Mouse (Mus musculus) skeletal muscle tissue, adult 2 months (tissue): ENCODE measurements at regions not wholly inside any gene's neighbourhood (a gene's known extent, or its start where the extent isn't known, plus 50 kb on each side); places are given as distances from the start of the nearest gene placed in this dataset.
"Not testable (repeated sequence)": the region's sequence is repeated elsewhere in the genome, so short reads cannot be mapped to it uniquely, and the experiment has no call there.

Source experiments
- DNase-seq: peaks from one replicate; pipeline ENCODE4 v3.0.0-alpha.2; 2012; ENCODE audit warnings: low read depth, low spot score

DNA sequence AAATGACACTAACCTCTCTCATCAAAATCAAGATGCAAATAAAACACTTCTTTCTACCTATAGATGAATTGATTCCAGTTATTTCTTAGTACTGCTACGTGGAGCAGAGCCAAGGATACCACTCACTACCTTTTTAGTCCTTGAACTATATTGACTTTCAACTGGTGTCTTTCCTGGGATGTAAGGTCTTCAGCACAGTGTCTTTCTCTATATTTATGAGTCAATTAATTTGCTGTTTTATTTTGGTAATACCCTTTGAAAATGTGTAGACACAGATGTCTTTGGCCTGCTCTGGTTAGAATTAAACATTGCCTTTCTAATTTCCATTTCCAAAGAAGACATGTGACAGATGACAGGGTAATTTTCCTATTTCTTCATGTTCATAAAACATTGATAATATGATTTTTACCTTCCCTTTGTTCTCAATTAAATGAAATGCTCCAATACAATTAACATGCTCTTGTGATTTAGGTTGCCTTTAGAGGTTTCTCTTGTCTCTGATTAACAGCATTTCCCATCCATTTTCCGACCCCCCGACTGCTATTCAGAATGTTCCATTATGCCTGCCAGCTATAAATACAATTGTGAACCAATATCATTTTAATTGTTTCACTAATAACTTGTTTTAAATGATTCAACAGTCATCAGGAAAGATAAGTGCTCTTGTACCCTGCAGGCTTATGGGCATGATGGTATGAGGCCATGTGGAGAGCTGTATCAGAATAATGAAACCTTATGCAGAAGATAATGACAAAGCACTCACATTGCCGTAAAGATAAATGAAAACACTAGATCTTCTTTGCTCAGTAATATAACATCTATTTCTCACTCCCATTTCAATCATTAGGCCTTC lies 266.2 kb upstream of the 1700008P02Rik start:
- no peak for DNase-seq

DNA sequence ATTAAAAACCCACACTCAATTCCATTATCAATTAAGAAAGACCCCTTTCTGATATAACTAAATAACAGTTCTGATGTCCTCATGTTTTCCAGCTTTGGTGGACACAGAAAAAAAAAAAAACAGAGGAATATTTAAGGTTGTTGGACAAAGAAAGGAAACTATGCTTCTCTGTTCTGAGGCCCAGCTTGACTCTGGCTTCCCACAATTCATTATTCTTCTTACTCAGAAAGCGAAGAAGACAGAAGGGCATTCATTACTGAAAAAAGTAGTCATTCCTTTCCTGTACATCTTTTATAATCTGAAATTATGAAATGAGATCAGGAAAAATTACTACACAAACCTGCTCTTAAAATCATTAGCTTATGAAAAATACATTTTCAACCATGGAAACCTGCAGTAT lies 263.2 kb upstream of the 1700008P02Rik start:
- DNase-seq: no peak

DNA sequence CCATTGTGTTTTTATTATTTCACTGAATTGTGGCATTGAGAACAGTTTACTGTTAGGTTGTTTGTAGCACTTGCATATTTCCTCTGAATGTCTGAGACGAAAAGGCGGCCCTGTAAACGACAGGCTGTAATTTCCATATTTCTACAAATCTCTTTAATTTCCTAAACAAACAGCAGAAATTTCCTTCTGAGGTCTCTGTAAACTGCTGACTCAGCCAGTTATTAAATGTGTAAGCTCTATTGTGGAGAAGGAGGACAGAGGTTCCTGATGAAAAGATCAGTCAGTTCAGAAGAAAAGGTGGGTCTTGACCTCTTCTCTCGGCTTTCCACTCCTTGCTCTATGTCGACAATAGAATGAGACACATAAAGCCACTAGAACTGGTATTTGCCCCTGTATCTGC lies 256.0 kb upstream of the 1700008P02Rik start:
- DNase-seq: no peak

GRCm38 (mm10) chr3:6872170-6872569 lies 251.9 kb upstream of the 1700008P02Rik start:
- no peak for DNase-seq

- DNase-seq: no peak
Observed at GRCm38 (mm10) chr3:6871752-6872151, 251.5 kb upstream of the 1700008P02Rik start.

GRCm38 (mm10) chr3:6866148-6866483 lies 245.9 kb upstream of the 1700008P02Rik start:
- DNase-seq: no peak

GRCm38 (mm10) chr3:6865462-6866147 lies 245.4 kb upstream of the 1700008P02Rik start:
- no peak for DNase-seq

- DNase-seq: no peak
Observed at GRCm38 (mm10) chr3:6859866-6860180, 239.6 kb upstream of the 1700008P02Rik start.

- DNase-seq: no peak
Observed at GRCm38 (mm10) chr3:6858982-6859865, 239.0 kb upstream of the 1700008P02Rik start.

DNA sequence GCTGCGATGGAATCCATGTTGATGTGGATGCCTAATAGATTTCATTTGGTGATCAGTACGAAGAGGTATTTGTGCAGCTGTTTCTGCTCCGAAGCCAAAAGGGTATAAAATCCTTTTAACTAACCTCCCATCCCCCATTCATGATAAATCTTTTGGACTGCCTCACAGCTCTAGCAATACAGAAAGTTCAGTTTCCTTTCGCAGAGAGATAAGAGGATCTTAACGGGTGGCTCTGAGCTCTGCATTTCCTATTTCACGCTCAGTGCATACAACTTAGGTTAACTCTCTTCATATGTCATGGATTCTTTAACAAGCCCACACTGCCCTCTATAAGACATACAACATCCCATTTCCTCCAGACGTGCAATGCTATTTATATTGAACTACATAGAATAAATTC lies 199.1 kb upstream of the 1700008P02Rik start:
- DNase-seq: no peak

DNA sequence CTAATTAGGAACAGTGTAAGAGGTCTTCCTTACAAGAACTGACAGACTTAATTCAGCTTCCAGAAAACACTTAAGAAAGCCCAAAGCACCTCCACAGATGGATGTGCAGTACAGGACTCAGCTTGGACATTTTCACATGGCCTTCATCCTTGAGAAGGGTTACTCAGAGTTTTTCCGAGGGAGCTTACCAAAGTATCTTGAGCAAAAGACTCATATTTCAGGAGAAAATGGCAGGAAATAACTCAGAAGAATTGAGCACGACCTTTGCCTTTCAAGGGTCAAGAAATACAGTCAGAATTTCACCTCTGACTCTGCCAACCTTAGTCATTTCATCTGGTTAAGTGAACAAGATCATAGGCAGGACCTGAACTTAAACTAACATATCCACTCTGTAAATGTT lies 192.1 kb upstream of the 1700008P02Rik start:
- DNase-seq: no peak

DNA sequence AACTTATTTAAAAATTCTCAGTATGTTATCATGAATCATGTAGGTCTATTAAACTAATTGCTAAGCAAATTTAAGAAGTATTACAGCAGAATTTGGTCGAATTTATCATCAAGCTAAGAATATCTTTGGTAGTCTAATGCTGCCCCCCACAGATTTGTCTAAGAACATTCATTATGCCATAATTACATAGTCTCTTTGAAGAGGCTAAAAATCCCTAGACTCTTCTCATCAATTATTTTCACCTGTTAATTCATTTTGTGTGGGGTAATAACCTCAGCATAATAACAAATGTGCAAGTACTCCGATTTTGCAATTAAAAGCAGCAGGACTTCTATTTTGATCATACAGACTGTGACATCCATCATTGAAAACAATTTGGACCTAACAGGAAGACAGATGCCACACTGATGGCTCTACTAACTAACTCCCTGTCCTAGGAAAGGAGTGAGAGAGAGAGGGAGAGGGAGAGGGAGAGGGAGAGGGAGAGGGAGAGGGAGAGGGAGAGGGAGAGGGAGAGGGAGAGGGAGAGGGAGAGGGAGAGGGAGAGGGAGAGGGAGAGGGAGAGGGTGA lies 189.2 kb upstream of the 1700008P02Rik start:
- DNase-seq: no peak

DNA sequence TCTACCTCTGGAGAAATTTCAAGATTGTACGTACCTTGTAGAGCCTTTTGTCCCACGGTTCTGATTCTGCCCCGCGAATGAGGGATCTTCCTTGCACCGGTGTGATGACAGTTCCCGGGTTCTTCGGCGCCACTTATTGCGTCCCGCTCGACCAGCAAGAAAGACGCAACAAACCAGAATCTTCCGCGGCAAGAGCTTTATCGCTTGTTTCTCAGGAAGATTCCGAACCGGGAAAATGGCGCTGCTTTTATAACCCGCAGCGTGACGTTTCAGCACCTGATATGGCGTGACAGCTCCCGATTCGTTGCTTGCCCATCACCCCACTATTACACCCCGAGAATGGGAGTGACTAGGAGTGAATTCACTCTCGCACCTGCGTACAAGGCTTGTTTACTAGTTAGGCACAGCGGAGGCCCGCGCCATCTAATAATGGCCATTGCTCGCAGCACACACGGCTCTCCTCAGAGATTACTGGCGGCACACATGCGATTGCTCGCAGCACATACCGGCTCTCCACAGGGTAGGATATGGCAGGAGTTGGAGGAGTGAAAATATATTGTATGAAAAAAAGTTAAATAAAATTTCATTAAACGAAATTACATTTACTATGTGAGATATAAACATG lies 180.0 kb upstream of the 1700008P02Rik start:
- DNase-seq: not testable (repeated sequence)

- DNase-seq: no peak
Observed at GRCm38 (mm10) chr3:6768506-6768905, 148.3 kb upstream of the 1700008P02Rik start.

DNA sequence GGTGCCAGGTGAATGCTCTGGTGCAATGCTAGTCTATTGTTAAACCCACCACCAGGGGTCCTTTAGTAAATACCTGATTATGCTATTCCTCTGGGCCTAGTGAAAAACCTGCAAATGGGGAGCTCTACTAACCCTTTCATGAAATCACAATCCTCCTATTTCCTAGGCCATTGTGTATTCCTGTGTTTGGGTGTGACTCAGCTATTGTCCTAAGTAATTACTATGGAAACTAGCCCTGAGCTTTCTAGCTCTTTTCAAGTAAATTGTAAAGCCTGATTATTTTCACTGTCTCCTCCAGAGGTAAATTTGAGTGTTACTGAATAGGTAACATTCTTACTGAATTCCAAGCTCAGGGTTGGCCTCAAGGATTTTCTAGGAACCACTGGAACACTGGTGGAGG lies 147.8 kb upstream of the 1700008P02Rik start:
- not testable (repeated sequence) for DNase-seq

DNA sequence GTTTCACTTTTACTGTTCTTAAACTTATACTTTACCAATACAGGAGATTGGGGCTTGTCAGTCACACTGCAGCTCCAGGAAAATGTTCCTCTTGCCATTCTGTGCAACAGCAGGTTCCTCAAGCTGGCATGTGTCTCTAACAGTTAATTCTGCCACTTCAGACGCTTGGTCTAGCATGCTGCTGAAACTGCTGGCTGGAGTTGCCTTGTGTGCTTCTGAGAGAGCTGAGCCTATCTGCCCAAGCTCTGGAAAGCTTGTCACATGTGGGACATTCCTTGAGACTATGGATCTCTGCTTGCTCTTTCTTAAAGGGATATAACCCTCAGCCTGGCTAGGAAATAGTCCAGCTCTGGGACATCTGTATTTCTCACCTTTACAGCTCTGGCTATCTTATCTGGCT lies 138.9 kb upstream of the 1700008P02Rik start:
- DNase-seq: no peak

DNA sequence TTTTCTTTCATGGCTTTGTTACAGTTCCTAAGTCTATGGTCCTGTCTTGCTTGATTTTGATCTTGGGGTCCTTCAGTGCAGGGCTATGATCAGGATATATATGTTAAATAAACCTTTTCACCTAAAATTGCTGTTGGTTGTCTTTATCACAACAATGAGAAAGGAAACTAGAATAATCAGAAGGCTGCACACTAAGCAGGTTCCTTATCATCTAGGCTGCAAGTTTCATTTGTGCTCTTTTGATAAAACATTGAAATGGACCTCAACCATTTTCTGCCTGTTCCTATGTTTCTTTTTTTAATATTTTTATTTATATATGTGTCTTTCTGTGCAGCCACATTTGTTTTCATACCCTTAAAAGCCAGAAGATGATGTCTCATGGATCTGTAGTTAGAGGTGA lies 137.3 kb upstream of the 1700008P02Rik start:
- no peak for DNase-seq

- not testable (repeated sequence) for DNase-seq
Observed at GRCm38 (mm10) chr3:6750746-6751145, 130.5 kb upstream of the 1700008P02Rik start.

DNA sequence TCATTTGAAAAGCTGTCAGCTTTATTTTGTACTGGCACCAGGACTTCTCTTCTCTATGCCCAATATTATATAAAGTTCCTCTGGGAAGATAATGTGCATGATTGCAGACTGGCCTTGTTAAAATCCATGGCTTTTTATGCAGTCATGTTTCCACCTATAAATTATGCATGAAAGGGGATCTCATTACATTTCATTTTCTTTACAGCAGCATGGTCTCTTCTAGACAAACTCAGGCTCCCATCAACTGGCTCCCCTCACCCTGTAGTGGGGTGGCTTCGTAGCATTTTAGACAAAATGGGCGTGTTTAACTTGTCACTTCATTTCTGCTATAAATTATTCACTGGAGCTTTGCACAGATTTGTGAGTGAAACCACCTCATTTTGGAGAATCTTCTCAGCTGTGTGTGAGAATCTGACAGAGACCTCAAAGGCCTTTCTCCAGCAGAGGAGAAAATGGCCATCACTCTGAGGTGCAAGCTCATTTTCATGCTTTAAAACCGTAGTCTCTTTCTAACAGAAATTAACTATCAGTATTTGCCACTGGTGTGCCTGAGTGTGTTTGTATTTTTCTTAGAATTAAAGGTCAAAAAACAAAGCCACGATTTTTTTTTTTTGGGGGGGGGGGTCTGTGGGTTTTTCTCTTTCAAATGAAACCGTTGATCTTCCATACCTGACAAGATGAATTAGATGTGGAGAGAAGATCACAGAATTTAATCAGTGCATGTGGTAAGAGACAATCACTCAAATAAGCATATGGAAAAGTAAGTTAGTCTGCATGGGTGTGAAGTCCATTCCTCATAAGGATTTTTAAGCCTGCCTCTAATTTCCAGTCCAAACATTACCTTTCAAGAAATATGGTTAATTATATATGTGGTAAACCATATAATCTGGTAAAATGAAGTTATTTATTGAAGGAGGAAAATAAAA lies 111.4 kb upstream of the 1700008P02Rik start:
- no peak for DNase-seq

DNA sequence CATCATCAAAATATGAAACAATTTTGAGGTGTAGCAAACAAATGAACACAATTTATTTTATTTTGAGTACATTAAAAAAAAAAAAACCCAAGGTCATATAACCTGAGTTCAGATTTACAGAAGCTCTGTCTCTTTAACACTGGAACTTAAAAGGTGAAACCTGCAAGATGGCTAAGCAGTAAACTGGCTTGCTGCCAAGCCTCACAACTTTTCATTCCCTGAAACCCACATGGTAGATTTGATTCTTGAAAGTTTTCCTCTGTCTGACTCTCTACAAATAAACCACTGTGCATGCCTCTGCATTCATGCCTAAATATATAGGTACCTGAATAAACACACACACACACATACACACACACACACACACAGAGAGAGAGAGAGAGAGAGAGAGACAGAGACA lies 109.8 kb upstream of the 1700008P02Rik start:
- DNase-seq: no peak
